Mouse (Mus musculus): ENCODE results near the gene Mlh3. TPM values are rescaled to one million over a fixed set of nuclear protein-coding genes. Genes with fewer than 3 reads are reported as not detected.

Gene Mlh3
- 19.5 TPM for total RNA-seq (2023)

DNA sequence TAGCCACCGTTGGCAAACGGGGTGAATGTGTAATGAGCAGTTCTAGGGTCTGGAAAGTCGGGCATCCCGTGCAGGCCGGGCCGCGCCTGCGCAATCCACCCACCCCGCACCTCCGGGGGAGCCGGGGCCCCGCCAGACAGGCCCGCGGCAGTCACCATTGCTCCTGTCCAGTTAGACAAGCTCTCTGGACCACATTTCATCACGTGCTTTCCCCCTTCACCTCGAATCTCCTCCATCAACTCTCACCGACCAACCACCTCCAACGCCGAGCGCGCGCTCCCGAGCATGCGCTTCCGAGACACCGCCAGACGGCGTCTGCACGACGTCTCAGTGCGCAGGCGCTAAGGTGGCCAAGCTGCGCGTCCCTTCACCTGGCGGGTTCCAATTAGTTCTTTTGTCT, at the start of gene Mlh3:
Gene Mlh3 (minus strand): TSS at position 281 of the 400 bp plus-strand sequence.

GRCm38 (mm10) chr12:85288486-85289156, 18.2 kb upstream of the Mlh3 start, which contains the start of gene Zc2hc1c:
Gene Zc2hc1c (plus strand): TSS chr12:85288591.

GRCm38 (mm10) chr12:85287809-85288485, 17.5 kb upstream of the Mlh3 start, which contains the start of gene Acyp1:
Gene Acyp1 (minus strand): TSS chr12:85288438.

DNA sequence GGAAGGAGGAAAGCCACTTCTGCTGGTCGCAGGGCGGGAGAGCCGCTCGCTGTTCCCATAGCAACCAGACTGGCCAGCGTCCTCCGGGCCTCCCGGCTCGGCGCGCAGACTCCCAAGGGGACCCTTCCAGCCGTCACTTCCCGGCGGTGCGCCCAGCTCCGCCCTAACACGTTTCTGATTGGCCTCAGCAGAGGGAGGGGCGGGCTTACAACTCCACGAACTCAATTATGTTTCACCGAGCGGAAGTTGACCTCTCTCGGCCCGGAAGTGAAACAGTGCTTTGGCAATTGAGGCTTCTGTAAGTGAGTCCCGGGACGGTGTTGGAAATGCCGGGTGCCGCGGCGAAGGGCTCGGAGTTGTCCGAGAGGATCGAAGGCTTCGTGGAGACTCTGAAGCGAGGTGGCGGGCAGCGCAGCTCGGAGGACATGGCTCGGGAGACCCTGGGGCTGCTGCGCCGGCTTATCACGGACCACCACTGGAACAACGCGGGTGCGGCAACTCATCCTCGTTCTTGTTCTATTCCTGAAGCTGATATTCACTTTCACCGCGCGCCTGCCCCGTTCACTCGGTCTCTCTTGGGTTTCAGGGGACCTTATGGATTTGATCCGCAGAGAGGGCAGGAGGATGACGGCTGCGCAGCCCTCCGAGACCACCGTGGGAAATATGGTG, 51.0 kb downstream of the Mlh3 start, which contains the start of gene Eif2b2:
Gene Eif2b2 (plus strand): TSS at position 246 of the 669 bp plus-strand sequence.

Other genes with a start within 250 kb of the Mlh3 start
- gene Prox2, start 159.8 kb downstream of the Mlh3 start, total RNA-seq (2023): 3.1 TPM
- gene Dlst, start 159.8 kb downstream of the Mlh3 start, total RNA-seq (2023): 183 TPM
- 5.9 TPM for gene Rps6kl1, start 119.3 kb downstream of the Mlh3 start, total RNA-seq (2023)
- not detected for gene Pgf, start 92.8 kb downstream of the Mlh3 start, total RNA-seq (2023)
- 110 TPM for gene Eif2b2, start 51.1 kb downstream of the Mlh3 start, total RNA-seq (2023)
- gene Acyp1, start 17.8 kb upstream of the Mlh3 start, total RNA-seq (2023): 25.9 TPM
- not detected for gene Zc2hc1c, start 18.0 kb upstream of the Mlh3 start, total RNA-seq (2023)
- 52.7 TPM for gene Nek9, start 68.8 kb upstream of the Mlh3 start, total RNA-seq (2023)
- 155 TPM for gene Tmed10, start 104.2 kb upstream of the Mlh3 start, total RNA-seq (2023)
- gene Fos, start 203.3 kb upstream of the Mlh3 start, total RNA-seq (2023): 1,385 TPM

All from CD4-positive naive resting alpha-beta T cell, adult 57 days (primary cell).